Mouse (Mus musculus): ENCODE measurements around the gene Asb10. TPM values are rescaled to one million over a fixed set of nuclear protein-coding genes. Genes with fewer than 3 reads are reported as not detected.
"Not testable (repeated sequence)": the region's sequence is repeated elsewhere in the genome, so short reads cannot be mapped to it uniquely, and the experiment has no call there.

Gene Asb10
- under 1 TPM in 1 of 2 experiments, not detected in 1; 0.27 TPM for total RNA-seq (2021)

DNA sequence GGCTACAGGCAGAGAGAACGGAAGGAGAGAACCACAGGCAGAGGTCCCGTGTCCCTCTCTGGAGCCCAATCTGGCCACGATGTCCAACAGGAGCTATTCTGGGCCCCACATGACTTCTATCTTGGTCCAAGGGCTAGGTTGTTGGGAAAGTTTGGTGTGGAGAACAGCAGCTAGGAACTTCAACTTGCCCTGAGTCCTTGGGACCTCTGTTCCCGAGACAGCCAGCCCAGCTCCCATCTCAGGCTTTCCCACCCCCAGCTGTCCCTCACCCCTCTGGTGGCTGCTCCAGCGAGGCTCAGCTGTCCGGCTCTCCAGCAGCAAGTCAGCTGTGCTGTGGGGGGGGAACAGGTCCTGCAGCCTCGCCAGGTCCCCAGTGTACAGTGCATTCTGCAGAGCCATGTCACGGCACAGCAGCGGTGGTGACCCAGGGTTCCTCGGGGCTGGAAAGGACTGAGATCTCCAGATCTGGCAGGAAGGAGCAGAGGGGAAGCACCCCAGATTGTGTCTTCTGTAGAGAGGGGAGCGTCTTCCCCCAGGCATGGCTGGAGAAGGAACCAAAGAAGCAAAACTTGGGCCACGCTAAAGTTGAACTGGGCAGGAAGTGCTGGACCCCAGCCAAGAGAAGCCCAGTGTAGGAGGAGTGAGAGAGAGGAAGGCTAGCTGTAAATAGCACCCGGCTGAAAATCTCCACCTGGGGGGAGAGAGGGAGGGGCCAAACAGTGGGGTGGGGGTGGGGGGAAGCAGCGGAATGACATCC, at the start of gene Asb10:
Gene Asb10, minus strand, starts transcription at position 592 of the 757 bp plus-strand sequence.
- intact Hi-C loops (cut with DNase I): no loop called here

DNA sequence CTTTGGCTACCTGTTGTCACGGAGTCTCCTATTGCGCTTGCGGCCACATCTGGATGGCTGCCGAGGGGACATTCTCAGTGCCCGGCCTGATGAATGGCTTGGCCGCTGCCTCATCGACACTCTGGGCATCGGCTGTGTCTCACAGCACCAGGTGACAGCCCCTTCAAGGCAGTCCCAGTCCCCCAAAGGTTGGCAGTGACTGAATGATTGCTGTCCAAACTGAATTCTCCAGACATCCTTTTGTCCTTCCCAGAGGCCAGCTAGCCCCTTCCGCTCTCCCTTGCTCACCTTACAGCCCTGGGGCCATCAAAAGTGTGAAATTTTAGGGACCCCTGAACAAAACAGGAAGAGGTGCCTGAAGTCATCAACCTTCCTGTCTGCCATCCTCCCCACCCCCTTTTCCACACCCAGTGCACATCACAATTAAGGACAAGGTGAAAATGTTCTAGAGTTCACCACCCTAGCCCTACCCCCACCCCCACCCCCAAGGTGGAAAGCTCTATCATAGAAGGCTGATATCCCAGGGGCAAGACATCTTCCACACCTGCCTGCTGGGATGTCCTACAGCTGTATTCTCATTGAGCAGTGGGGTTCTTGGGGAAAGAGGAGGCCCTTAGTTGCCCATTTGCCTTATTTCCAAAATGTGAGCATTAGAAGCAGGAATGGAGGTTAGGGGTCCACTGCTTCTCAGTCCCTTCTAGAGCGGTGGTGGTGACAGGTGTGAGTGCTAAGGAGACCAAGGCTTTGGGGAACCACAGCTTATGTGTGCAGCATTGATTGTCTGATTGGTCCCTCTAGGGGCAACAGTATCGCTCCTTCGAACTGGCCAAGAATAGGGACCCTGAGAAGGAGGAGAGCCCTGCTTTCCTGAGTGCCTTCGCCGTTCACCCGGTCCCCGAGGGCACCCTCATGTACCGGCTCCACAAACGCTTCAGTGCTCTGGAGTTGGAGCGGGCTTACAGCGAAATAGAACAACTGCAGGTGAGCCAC, 49.0 kb upstream of the Asb10 start:
- intact Hi-C loops (cut with DNase I): no loop called here
- DNase-seq (ENCODE audit: low spot score in 2 of 2): no peak

More for the DNA sequence above, at the start of gene Asb10:
- peak; percentile 34 to 37 for DNase-seq (ENCODE audit: low spot score in 2 of 2)

DNA sequence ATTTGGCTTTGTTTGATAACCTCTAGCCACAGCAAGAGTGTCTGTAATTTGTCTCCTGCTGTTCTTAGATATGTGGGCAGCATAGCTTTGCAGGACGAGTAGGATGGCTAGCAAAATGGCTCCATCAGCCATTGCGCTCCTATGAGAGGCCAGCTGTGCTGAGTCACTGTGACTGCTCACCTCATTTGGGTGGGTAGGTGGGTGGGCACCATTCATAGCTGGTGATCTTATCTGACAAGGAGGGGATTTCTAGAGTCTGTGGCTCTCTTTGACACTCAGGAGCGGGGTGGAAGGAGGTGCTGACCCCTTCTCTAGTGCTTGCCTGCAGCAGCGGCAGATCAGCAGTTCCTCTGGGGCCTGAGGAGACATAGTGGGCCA, 46.4 kb upstream of the Asb10 start:
- intact Hi-C loops (cut with DNase I): no loop called here
- DNase-seq (ENCODE audit: low spot score in 2 of 2): peak in 1 of 2 experiments; percentile 63

DNA sequence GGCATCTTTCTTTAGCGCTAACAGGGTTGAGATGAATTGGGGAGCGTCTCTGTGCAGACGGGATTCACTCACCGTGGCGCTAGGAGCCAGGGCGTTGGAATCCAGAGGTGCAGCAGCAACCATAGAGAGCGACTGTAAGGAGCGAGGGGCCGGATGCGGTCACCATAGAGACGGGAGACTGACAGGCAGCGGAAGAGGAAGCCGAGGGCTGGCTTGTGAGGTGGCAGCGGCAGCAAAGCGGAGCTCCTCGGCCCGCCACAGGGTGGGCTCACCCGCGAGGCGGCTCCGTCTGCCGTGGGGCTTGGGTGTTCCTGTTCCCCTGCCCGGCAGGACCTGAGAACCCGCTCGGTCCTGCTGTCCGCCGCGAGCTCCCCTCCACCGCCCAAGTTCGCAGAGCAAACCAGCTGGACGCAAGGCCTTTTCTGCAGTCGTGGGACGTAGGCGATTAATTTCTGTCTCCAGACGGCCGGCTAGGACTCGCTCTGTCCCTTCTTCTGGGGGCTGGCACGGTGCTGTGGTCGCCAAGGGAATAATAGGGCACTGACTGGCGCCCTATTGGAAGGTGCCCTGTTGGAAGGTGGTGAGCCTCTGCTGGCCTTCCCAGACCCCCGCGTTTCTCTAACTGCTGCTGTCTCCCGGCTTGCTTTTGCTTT, 45.9 kb upstream of the Asb10 start, which contains the start of gene Chpf2:
Gene Chpf2, plus strand, starts transcription at position 195 of the 653 bp plus-strand sequence.
- DNase-seq (ENCODE audit: low spot score in 2 of 2): peak; percentile 83 to 86
- intact Hi-C loops (cut with DNase I): no loop called here

DNA sequence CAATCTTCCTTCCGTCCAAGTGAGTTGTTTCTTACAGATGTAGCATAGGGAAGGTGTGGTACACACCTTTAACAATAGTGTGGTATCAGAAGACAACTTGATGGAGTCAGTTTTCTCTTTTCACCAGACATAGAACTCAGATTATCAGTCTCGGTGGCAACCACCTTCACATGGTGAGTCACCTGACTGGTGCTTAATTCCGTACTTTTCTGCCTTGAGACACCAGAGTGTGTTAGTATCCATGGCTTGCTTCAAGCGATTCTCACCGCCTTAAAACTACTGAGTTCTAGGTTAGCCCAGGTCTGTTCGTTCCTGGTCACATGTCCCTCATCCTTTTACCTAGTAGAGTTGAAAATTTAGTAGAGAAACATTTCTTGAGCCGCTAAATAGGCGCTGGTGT, 45.3 kb upstream of the Asb10 start:
- intact Hi-C loops (cut with DNase I): no loop called here
- no peak for DNase-seq (ENCODE audit: low spot score in 2 of 2)

DNA sequence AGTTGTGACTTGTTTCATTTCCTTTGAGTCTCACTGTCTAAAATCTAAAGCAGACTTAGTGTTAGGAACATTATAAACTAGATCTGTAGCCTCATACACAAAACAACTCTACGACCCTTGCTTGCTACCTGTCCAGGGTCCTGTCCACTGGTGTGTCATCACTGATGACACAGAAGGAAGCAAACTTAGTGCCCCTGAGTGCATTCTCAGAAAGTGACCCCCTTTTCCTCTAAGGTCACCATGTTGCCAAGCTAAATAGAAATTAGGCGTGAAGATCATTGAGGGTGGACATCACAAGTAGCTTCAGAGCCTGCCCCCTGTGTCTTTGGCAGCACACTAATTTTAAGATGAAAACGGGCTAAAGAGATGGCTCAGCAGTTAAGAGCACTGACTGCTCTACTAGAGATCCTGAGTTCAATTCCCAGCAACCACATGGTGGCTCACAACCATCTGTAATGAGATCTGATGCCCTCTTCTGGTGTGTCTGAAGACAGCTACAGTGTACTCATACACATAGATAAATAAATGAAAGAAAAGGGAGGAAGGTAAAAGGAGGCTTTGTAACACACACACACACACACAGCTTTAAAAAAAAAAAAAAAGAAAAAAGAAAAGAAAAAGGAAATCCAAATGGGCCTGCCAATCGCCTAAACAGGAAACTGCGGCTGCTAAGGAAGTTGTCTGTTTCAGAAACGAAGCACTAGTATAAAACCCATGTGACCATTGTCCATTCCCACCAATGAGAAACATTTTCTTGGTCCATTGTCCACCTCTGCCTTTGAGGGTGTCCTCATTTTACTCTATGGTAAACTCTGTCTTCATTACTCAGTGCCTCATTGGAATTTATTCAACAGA, 37.6 kb upstream of the Asb10 start:
- intact Hi-C loops (cut with DNase I): no loop called here

DNA sequence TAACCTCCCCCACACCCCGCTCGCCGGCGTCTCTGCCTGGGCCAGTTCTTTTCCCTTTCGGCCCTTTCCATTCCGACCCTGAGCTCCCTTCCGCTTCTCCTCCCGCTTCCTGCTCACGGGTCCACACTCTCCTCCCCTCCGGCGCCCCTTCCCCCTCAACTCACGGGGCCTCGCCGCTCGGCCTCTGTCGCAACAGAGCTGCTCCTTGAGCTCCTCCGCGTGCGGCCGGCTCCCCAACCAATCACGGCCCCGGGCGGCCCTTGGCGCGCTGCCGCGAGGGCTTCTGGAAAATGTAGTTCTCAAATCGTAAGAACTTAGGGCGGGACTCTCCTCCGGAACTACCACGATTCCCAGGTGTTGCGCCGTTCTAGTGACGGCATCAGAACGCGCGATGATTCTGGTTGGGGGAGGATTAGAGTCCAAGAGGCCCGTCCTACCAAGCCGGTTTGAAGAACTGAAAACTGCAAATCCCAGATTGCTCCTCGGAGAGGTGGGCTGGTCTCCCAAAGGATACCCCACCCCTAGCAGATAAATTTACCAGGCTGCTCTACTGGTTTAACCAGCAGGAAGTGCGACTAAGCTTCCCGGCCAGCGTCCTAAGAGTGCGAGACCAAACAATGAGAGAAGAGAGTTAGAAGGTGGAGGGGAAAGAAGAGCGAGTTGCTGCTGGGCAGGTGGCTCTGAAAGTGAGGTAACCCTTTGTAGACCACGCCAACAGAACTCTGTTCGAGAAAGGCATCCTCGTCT, 36.6 kb upstream of the Asb10 start, which contains the start of gene Abcf2:
Gene Abcf2, minus strand, starts transcription at position 285 of the 747 bp plus-strand sequence.
- peak; percentile 100 for DNase-seq (ENCODE audit: low spot score in 2 of 2)
- intact Hi-C loops (cut with DNase I): no loop called here

More for the DNA sequence above, 37.6 kb upstream of the Asb10 start:
- DNase-seq (ENCODE audit: low spot score in 2 of 2): no peak

DNA sequence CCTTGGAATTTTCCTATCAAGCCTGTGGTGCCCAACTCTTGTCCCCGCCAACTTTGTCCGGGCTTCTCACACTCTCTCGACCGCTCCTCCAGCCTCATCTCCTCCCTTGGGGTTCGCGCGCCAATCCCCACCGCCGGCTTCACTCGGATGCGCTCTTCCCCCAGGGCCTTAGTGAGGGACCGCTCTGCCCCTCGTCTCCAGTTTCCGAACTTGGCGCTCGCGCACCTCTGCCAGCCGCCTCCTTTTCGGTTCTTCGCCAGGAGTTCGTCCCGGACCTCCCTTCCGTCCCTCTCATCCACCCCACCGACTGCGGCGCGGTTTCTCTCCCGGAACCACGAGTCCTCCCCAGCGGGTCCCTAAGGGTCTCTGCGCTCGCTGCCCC, 36.0 kb upstream of the Asb10 start:
- intact Hi-C loops (cut with DNase I): no loop called here
- DNase-seq (ENCODE audit: low spot score in 2 of 2): no peak

DNA sequence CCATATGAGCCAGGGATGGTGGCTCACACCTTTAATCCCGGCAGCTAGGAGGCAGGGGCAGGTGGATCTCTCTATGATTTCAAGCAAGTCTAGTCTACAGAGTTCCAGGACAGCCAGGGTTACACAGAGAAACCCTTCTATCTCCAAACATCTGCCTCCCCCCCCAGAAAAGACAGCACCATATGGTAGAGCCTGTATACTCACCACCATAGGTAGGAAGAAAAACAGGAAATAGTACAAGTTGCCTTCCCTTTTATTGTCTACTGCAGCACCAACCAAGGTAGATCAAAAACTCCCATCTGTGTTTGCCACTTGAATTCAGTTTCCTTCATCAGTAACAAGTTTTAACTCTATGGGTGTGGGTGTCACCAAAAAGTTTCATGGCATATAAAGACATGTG, 35.2 kb upstream of the Asb10 start:
- no peak for DNase-seq (ENCODE audit: low spot score in 2 of 2)
- intact Hi-C loops (cut with DNase I): no loop called here

DNA sequence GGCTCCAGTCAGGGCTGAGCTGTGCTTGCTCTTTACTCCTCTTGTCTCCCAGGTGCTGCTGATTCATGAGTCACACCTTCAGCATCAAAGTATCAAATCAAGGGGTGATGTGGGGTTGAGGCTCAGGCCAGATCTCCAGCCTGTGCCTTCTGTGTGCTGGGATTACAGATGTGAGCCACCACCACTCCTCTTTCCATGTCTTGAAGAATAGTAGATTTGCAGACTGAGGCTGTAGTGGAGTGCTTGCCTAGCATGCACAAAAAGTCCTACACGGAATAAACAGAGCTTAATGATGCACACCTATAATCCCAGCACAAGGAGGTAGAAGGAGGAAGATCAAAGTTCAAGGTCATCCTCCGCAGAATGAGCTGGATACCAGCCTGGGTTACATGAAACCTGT, 15.9 kb upstream of the Asb10 start, which contains the start of gene 4931409K22Rik:
Gene 4931409K22Rik, minus strand, starts transcription at position 101 of the 400 bp plus-strand sequence.
- intact Hi-C loops (cut with DNase I): no loop called here

DNA sequence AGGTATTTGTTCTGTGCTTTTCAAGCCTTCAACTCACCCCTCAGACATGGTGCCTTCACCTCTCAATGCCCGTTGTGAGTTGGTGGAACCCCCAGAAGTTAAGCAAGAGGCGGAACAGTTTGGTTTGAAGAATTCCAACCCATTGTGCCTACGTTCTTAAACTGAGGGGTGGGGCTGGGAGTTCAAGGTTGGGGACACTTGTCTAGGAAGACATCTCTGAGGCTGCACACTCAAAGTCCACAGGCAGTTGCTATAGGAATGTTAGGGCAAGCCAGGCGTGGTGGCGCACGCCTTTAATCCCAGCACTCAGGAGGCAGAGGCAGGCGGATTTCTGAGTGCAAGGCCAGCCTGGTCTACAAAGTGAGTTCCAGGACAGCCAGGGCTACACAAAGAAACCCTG, 14.6 kb upstream of the Asb10 start:
- intact Hi-C loops (cut with DNase I); DNase-seq (ENCODE audit: low spot score in 2 of 2): not testable (repeated sequence)

More for the DNA sequence above, 15.9 kb upstream of the Asb10 start, which contains the start of gene 4931409K22Rik:
- no peak for DNase-seq (ENCODE audit: low spot score in 2 of 2)

DNA sequence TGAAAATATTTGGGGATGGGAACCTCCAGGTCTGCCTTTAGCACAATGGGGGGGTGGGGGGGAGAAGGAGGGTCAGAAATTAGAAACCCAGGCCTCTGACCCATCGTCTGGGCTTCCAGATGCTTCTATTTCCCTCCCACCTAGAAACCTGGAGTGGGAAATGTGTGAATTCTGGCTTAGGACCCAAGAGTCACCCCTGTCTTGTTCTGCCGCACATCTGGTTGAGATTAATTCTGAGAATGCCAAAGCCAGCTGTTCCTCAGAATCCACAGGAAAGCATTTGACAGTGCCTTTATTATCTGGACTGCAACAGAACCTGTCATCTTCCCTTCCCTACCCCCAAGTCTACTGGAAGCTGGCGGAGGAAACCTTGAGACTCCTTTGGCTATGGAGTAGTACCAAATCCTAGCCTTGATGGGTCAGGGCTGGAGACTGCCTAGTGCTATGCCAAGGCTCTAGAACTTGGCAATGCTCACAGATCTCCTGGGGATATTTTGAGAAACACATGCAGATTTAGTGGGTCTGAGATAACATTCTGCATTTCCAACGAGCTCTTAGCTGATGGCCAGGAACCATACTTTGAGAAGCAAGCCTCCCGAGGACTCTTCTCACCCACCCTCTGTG, 13.0 kb upstream of the Asb10 start:
- intact Hi-C loops (cut with DNase I): no loop called here
- DNase-seq (ENCODE audit: low spot score in 2 of 2): no peak

DNA sequence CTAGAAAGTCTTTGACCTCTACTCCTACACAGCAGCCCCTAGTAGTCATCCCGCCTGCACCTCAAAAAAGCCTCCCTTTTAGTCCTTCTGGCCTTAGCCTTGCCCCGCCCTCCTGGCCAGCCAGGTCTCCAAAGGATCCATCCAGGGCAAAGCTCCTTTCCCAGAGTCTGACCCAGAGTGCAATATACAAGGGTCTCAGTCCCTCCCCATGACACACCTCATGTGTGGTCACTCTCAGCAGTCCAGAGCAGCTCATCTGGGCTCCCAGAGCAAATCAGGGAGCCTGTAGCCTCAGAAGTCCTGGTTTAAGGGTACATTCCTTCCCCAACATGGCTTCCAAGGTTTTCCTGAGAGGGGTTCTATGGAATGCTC, 10.5 kb upstream of the Asb10 start:
- DNase-seq (ENCODE audit: low spot score in 2 of 2): no peak
- intact Hi-C loops (cut with DNase I): no loop called here

DNA sequence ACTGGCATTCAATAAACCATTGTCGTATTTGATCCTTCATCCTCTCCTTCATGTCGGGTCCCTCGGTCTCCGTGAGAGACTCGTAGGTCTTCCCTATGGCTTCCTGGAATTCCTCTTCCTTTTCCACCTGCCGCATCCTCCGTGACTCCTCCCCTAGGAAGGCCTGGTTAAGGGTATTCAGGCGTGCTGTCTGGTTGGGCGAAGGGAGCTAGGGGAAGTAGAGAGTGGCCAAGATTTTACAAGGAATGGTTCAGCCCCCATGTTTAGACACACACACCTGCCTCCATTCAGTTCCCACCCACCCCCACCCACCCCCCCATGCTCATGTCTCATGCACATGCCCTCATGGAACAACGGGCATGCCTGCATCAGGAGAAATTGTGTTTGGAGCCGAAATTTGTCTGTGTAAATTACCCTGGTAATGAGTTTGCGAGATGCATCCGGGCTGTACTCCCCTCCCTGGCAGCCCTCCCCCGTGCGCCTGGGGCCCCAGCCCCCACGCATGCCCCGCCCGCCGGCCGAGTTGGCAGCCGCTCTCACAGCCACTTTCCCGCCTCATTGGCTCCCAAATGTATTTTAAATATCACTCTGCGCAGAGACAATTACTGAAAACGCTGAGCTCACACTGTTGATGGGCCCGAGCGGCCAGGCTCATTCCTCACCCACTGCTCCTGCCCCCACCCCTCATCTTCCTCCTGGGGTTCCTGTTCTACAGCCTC, 10.0 kb upstream of the Asb10 start:
- intact Hi-C loops (cut with DNase I): no loop called here
- DNase-seq (ENCODE audit: low spot score in 2 of 2): peak; percentile 63 to 70

DNA sequence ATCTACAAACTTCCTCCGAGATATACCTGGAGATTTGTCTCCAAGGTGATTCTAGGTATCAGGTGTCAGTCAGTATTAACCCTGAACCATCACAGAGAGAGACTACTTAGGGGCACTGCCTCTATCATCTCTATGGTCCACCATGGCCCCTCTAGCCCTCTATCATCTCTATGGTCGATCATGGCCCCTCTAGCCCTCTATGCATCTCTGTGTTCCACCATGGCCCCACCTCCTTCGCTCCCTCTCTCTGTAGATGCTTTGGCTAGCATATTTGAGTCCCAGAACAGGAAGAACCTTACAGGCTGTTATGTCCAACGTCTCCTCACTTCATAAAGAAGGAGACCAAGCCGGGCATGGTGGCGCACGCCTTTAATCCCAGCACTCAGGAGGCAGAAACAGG, 1.9 kb upstream of the Asb10 start:
- intact Hi-C loops (cut with DNase I): no loop called here

DNA sequence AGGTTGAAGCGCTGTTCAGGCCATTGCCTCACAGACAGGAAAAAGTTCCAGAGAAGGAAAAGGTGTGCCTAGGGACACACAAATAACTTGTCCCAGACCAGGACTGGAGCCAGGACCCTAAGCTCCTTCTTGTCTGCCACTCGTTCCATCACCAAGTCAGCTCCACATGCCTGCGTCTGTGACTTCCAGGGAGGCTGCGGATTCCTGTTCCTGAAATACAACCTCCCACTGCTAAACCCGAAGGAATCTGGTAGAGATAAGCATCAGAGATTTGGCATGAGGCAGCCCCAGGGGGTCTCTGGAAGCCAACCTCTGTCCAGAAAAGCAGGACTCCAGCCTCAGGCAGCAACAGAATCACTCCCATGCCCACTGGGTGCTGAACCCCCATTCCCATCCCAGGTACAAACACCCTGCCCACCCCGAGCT, 379 bp upstream of the Asb10 start:
- intact Hi-C loops (cut with DNase I): no loop called here
- DNase-seq (ENCODE audit: low spot score in 2 of 2): no peak

More for the DNA sequence above, 1.9 kb upstream of the Asb10 start:
- DNase-seq (ENCODE audit: low spot score in 2 of 2): no peak

All from left cerebral cortex, postnatal 36 days (tissue).